Mouse (Mus musculus) right cerebral cortex, postnatal 36 days (tissue): ENCODE data around the gene Mecr.

Experiments
- DNase-seq, 2 experiments: peaks; one replicate each; pipeline ENCODE4 v3.0.0; 2022; ENCODE audit warnings: low spot score in 2 of 2, mixed read lengths in 1 of 2

Mecr gene

DNA sequence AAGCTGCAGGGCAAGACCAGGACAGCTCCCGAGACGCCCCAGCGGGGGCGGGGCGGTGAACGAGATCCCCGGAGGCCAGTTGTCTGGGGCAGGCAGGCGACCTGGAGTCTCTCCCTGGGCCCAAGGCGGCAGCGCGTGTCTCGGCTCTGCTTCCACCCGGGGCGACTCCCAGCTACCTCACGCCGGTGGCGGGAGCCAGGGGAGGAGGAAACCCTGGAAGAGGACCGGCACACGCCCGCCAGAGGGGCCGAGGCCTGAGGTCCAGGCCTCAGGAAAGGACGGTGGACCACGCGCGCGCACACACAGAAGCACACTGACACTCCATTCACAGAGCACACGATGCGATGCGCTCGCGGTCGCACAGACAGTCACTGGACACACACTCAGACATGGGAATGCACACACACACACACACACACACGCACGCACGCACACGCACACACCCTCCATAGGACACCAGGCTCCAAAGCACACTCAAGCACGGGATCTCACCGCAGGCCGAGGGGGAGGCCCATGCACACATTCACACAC, 6.9 kb upstream of the Mecr start:
- DNase-seq, result no peak

DNA sequence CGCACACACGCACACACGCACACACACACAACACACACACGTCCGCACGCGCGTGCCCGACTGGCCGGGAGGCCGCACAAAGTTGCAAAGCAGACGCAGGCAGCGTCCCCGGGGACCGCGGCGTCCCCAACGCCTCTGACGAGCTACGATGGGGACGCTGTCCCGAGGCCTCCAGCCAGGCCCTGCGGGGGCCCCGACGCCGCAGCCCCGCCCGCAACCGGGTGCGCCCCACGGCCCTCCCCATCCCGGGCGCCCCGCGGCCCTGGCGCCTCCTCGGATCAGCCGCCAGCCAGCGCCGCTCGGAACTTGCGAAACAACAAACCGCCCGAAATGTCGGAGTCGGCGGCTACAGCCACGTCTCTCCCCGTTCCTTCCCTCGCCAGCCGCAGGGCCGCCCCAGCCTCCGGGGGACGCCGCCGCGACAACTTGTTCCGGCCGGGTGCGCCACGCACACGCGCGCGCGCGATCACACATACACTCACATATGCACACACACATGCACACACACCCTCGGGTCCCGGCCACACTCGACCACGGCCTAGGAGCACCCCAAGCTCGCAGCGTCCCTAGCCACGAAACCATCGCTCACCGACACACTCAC, 6.3 kb upstream of the Mecr start:
- peak in 1 of 2 experiments; percentile 22 for DNase-seq

DNA sequence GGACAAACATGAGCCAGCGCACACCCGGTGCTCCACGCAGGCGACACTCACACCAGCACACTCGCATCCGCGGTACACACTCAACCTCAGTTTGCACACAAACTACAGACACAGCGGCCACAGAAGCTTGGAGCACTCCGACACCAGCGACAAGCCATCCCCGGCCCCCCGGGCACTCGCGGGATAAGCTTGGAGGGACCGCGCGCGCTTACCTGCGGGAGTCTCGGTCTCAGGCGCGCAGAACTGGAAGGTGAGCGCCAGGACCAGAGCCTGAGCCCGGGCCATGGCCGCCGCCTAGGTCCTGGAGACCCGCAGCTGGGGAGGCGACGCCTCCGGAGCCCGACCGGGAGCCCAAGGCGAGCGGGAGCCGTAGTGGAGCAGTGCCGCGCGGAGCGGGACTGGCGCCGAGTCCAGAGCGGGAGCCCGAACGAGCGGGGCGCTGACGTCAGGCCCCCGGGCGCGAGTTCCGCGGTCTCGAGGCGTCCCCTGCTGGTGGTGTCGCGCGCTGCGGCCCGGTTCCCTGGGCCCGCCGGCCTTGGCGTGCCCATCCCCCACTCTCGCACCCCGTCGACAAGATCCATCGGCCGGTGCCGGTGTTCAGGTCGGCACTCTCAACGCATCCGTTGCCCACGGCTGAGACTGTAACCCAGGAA, 5.3 kb upstream of the Mecr start, which contains the start of gene Ptpru:
Gene Ptpru (minus strand): TSS at position 417 of the 653 bp plus-strand sequence.
- DNase-seq, result peak; percentile 71 to 75

GRCm38 (mm10) chr4:131845991-131846778, 2.9 kb downstream of the Mecr start:
- DNase-seq, result no peak

GRCm38 (mm10) chr4:131848082-131848481, 4.8 kb downstream of the Mecr start:
- DNase-seq, result no peak

DNA sequence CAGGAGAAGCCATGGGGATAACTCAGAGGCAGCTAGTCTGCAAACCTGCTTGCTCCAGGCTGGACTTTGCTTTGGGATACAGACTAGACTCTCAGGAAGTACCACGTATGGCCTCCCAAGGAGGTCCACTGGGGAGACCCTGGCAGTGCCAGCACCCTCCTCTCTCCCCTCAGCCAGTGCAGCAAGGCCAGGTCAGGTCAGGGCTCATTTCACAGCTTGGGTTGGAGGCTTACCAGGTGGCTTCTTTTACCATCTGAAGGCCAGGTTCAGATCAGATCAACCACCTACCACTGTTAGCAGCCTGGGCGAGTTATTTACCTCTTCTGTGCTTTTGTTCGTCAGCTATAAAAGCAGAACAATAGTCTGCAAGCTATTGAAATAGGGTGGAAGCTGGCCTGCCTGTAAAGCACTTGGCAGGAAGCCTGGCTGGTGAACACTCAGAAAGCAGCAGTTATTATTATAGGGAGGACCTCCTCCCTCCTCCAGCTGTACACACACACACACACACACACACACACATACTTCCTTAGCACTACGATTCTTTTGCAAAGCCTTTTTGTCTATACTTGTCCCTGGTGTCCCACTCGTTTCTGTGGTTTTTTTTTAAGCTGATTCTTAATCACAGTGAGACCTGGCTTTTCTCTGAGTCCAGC, 6.8 kb downstream of the Mecr start:
- peak; percentile 49 to 50 for DNase-seq

- no peak for DNase-seq
These were observed 11.7 kb downstream of the Mecr start for GRCm38 (mm10) chr4:131854950-131855349.

DNA sequence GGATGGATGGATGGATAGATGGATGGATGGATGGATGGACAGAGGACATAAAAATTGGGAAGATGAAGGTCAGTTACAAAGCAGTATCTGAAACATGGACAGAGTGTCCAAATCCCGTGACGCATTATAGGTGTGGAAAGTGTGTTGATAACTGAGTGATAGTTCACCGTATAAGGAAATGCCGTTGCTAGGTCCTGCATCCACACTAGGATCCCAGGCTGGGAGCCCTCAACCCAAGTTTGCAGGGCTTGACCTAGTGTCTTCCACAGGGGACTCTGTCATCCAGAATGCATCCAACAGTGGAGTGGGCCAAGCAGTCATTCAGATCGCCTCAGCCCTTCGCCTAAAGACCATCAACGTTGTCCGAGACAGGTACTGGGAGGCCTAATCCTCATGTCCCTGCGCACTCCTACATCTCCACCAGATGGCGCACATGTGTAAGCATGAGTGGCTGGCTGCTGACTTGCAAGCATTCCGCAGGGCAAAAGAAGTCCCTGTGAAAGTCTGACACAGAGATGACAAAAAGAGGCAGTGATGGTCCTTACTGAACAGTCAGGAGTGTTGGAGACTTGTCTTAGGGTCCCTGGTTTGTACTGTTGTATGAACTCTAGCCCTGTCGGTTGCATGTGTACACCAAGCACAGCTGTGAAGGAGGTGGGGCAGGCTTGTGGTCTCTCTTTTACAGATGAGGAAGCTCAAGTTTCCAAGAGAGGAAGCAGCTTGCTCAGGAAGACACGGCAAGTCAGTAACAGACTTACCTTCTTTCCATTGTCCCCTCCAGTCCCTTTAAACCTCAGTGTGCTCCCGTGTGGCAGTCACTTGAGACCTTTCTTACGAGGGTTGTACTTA, 17.4 kb downstream of the Mecr start:
- peak; percentile 59 to 62 for DNase-seq

DNA sequence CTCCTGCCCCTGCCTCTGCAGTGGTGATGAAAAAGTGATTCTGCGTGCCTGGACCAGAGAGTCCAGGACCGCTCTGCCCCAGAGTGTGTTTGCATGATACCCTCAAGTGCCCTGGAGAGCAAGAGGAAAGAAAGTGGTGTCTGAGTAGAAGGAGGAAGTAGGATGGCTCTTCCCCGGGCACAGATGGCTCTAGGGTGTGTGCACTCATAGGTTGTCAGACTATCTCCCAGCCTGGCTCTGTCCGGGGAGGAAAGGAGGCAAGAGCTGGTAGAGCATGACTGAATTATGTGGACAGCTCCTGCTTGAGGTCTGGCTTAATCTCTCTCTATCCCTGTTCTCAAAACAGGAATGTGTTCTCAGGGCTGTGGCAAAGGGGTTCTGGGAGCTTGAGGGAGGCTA, 18.1 kb downstream of the Mecr start:
- DNase-seq, result no peak

- no peak for DNase-seq
These were observed 29.5 kb downstream of the Mecr start for GRCm38 (mm10) chr4:131872672-131873292.

GRCm38 (mm10) chr4:131873293-131874168, 30.3 kb downstream of the Mecr start, which contains the start of gene Srsf4:
TSS of gene Srsf4 (plus strand) at chr4:131873617.
- DNase-seq, result peak; percentile 92 to 94

GRCm38 (mm10) chr4:131874169-131874536, 30.9 kb downstream of the Mecr start:
- no peak for DNase-seq

DNA sequence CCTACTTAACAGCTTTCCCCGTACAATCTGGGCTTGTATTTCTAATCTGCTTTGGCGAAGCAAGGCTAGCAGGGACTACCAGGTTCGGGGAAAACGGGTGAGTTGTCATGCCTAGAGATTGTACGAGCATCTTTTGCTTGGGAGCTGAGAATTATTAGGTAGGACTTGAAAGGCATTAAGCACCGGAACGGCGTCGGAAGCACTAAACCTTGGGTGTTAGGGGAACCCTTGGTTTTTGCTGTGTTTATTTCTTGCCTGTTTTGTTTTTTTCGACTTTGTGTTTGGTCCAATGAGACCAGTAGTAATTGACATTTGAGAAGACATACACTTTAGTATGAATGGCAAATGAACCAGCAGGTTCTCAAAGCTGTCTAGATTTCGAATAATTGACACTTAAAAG, 31.3 kb downstream of the Mecr start:
- no peak for DNase-seq

GRCm38 (mm10) chr4:131875242-131875641, 32.0 kb downstream of the Mecr start:
- no peak for DNase-seq

GRCm38 (mm10) chr4:131876836-131877235, 33.6 kb downstream of the Mecr start:
- no peak for DNase-seq

DNA sequence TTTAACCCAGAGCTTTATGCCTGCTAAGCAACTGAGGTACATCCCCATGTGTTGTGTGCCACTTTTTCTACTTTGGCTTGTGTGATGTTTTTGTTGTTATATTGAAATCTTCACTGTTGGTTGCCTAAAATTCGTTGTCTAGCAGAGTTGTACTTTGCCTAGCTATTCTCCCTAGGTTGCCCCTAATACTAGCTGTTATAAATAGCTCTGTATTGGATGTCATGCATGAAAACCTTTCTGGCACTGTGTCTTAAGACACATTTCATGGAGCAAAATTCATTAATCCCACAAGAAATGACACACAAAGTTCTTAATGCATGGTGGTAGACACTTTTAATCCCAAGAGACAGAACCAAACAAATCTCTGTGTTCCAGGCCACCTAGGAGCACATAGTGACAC, 36.4 kb downstream of the Mecr start:
- no peak for DNase-seq

GRCm38 (mm10) chr4:131881306-131881705, 38.0 kb downstream of the Mecr start:
- DNase-seq, result no peak

DNA sequence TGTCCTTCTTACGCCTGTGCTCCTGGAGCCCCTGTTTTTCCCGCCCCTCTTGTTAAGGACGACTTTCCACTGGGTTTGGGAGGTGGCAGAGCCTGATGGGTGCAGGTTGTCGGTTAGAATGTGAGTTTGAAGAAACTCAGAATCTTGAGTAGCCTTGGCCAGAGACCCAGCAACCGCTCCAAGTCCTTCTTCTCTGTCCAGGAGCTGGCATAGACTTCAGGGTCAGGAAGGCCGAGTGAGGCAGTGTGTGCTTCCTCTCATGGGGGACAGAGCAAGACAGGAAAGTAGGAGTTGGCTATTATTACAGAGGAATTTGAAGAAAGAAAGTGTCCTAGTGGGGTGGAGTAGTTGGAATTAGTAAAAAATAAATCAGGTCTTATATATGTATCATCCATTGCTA, 40.3 kb downstream of the Mecr start:
- DNase-seq, result no peak

DNA sequence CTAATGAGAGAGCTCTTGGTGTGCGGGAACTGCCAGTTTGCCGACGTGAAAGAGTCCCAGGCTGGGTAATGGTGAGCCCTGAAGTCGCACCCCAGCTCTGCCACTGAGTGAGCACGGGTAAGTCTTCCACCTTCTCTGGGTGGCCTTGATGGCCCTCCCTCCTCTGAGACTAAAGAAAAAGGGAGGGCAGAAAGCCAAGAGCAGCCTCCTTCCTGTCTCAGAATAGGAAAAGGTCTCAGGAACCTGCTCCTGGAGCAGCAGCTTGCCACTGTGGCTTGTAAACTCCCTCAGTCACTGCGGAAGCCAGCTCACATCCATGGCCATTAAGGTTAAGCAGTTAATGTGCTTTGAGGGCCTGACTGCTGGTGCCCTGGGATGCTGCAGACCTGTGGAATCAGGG, 42.1 kb downstream of the Mecr start:
- no peak for DNase-seq

- no peak for DNase-seq
These were observed 45.3 kb downstream of the Mecr start for GRCm38 (mm10) chr4:131888564-131888963.
